8 mouse cellular contexts compared by ENCODE assay signal in genomic region chr6:73249049-73249422, GRCm38 (mm10). TPM values are rescaled to one million over a fixed set of nuclear protein-coding genes. Genes with fewer than 3 reads are reported as not detected.
A peak's percentile ranks its signal among the peaks of the same experiment; 100 is the strongest.
DNase-seq lines count a peak whose midpoint lies in the region; ATAC-seq and TF ChIP-seq lines count a peak whose summit lies in the region.

No protein-coding gene starts in this region.

- TF ChIP-seq CTCF in spleen, adult 2 months (IDR thresholded peaks at IDR 0.05; ENCODE audit: extremely low read depth, insufficient read depth, insufficient read length, insufficient replicate concordance) = no peak

- peak overlapping the region; percentile 95 for H3K9ac ChIP-seq in heart, embryonic 12.5 days
- peak overlapping the region; percentile 91 for H3K9ac ChIP-seq in midbrain, embryonic 11.5 days (ENCODE audit: low read length)

- no peaks in the 10 kb centered on the region for H3K9me3 ChIP-seq in heart, embryonic 12.5 days (replicated peaks)
- no peaks in the 10 kb centered on the region for H3K9me3 ChIP-seq in midbrain, embryonic 11.5 days (ENCODE audit: control insufficient read depth, low read length)

- WGBS in spleen, adult 2 months = 1% methylated on average over 12 of the region's 12 CpGs
- WGBS in heart, embryonic 12.5 days = 4% methylated on average over 12 of the region's 12 CpGs
- WGBS in midbrain, embryonic 11.5 days = 11% methylated on average over 12 of the region's 12 CpGs

- DNase-seq in spleen, adult 2 months (ENCODE audit: low read depth in 1 of 2, low spot score in 2 of 2) = no peak
- no peak for DNase-seq in spleen, postnatal 4 days (ENCODE audit: low spot score in 2 of 2)
- peak; percentile 42 for DNase-seq in cerebellum, adult 8-10 months
- DNase-seq in kidney, postnatal 10 days = peak; percentile 46
- DNase-seq in midbrain, embryonic 11.5 days (ENCODE audit: low spot score, missing footprints) = peak; percentile 89
- DNase-seq in layer of hippocampus, adult 18-20 months (ENCODE audit: low spot score in 2 of 2) = no peak

- H3K27ac ChIP-seq in spleen, adult 2 months (ENCODE audit: insufficient read depth, low read length) = no peak overlapping the region
- H3K27ac ChIP-seq in heart, embryonic 12.5 days (ENCODE audit: poor library complexity, severe bottlenecking) = peak overlapping the region; percentile 85
- H3K27ac ChIP-seq in midbrain, embryonic 11.5 days (ENCODE audit: low read depth, low read length) = no peak overlapping the region

- H3K4me1 ChIP-seq in spleen, adult 2 months (ENCODE audit: control insufficient read depth, insufficient read depth, insufficient read length) = peaks cover 6% of the 10 kb centered on the region; the same call in 1 of the 2 replicates
- H3K4me1 ChIP-seq in heart, embryonic 12.5 days (replicated peaks) = peaks cover 30% of the 10 kb centered on the region
- H3K4me1 ChIP-seq in midbrain, embryonic 11.5 days (ENCODE audit: control insufficient read depth, insufficient read depth, low read length) = 0 out of 2 replicates have a peak, but pooled peaks cover 5% of the 10 kb centered on the region

- H3K27me3 ChIP-seq in spleen, adult 2 months (ENCODE audit: control insufficient read depth, insufficient read depth, low read length) = no peaks in the 10 kb centered on the region
- H3K27me3 ChIP-seq in heart, embryonic 12.5 days (replicated peaks) = no peaks in the 10 kb centered on the region
- no peaks in the 10 kb centered on the region for H3K27me3 ChIP-seq in midbrain, embryonic 11.5 days (ENCODE audit: control insufficient read depth, insufficient read depth, low read length)

- no peak for TF ChIP-seq POLR2A in spleen, adult 2 months (IDR thresholded peaks at IDR 0.05; ENCODE audit: low read depth, low read length)

- no peaks in the 10 kb centered on the region for H3K36me3 ChIP-seq in spleen, adult 2 months (ENCODE audit: control insufficient read depth, insufficient read depth, low read length)
- peaks cover 6% of the 10 kb centered on the region for H3K36me3 ChIP-seq in heart, embryonic 12.5 days
- H3K36me3 ChIP-seq in midbrain, embryonic 11.5 days (ENCODE audit: control insufficient read depth, insufficient read depth, low read length) = no peaks in the 10 kb centered on the region

- H3K4me3 ChIP-seq in spleen, adult 2 months (ENCODE audit: extremely low read depth, insufficient read depth, insufficient read length) = peak overlapping the region; percentile 98
- H3K4me3 ChIP-seq in heart, embryonic 12.5 days = peak overlapping the region; percentile 93
- H3K4me3 ChIP-seq in midbrain, embryonic 11.5 days (ENCODE audit: low read depth, low read length) = peak overlapping the region; percentile 88

- peak; percentile 19 for ATAC-seq in heart, embryonic 12.5 days (ENCODE audit: insufficient number of reproducible peaks, low FRiP score)
- ATAC-seq in midbrain, embryonic 11.5 days (ENCODE audit: low FRiP score) = no peak
- ATAC-seq in activated CD4-positive, CD25-positive, alpha-beta regulatory T cell, adult 4 months = no peak

- H3K4me2 ChIP-seq in heart, embryonic 12.5 days = peak overlapping the region; percentile 66
- peak overlapping the region; percentile 71 for H3K4me2 ChIP-seq in midbrain, embryonic 11.5 days

RNA-seq across cellular contexts. Expression of gene Suclg1, which starts 0.9 kb away (rescaled TPM):
- polyA plus RNA-seq in spleen, adult 2 months (2012; rRNA removed) = 19.0 and 20.9 TPM in 2 replicates
- polyA plus RNA-seq in heart, embryonic 12.5 days (2016; fragmentation: Nextera tagmentation; extraction: Ambion mirVana) = 240 and 261 TPM in 2 replicates
- polyA plus RNA-seq in midbrain, embryonic 11.5 days (2014; fragmentation: Nextera tagmentation; extraction: Ambion mirVana) = 172 and 175 TPM in 2 replicates
- total RNA-seq in layer of hippocampus, adult 18-20 months (2021) = 100 to 1,000 TPM; 136 to 147 TPM
- polyA plus RNA-seq in activated CD4-positive, CD25-positive, alpha-beta regulatory T cell, adult 4 months (2017; shearing (Covaris generic)) = 100 to 1,000 TPM; 126 to 143 TPM

RNA-seq across cellular contexts. Expression of gene Dnah6, which starts 27.6 kb away (rescaled TPM):
- polyA plus RNA-seq in spleen, adult 2 months (2012; rRNA removed) = 0.01 TPM in 2 replicates
- polyA plus RNA-seq in heart, embryonic 12.5 days (2016; fragmentation: Nextera tagmentation; extraction: Ambion mirVana) = 0.04 and 0.06 TPM in 2 replicates
- polyA plus RNA-seq in midbrain, embryonic 11.5 days (2014; fragmentation: Nextera tagmentation; extraction: Ambion mirVana) = 0.04 and 0.05 TPM in 2 replicates
- 1 to 10 TPM in 1 of 2 experiments, under 1 TPM in 1; 0.76 to 1.1 TPM for total RNA-seq in layer of hippocampus, adult 18-20 months (2021)
- under 1 TPM in 1 of 2 experiments, not detected in 1; 0.13 TPM for polyA plus RNA-seq in activated CD4-positive, CD25-positive, alpha-beta regulatory T cell, adult 4 months (2017; shearing (Covaris generic))

Comparison
In these comparisons a context has a peak if more than half of its experiments do, and no peak if none do; other contexts are left out.
1. DNase-seq: peak in cerebellum, adult 8-10 months (single experiment), kidney, postnatal 10 days (single experiment) and midbrain, embryonic 11.5 days (single experiment); none in spleen, adult 2 months (0 of 2), spleen, postnatal 4 days (0 of 2) and layer of hippocampus, adult 18-20 months (0 of 2).
2. Peak in every context shown above with its lines, with median percentiles within 50 percentile points of each other: H3K4me3 ChIP-seq.